Mouse (Mus musculus) frontal cortex, postnatal 36 days (tissue): ENCODE data around the gene Cnot6l.

Experiments used
- DNase-seq, 2 experiments: peaks; one replicate each; pipeline ENCODE4 v3.0.0; 2022; ENCODE audit warnings: low spot score in 2 of 2

The Cnot6l gene

DNA sequence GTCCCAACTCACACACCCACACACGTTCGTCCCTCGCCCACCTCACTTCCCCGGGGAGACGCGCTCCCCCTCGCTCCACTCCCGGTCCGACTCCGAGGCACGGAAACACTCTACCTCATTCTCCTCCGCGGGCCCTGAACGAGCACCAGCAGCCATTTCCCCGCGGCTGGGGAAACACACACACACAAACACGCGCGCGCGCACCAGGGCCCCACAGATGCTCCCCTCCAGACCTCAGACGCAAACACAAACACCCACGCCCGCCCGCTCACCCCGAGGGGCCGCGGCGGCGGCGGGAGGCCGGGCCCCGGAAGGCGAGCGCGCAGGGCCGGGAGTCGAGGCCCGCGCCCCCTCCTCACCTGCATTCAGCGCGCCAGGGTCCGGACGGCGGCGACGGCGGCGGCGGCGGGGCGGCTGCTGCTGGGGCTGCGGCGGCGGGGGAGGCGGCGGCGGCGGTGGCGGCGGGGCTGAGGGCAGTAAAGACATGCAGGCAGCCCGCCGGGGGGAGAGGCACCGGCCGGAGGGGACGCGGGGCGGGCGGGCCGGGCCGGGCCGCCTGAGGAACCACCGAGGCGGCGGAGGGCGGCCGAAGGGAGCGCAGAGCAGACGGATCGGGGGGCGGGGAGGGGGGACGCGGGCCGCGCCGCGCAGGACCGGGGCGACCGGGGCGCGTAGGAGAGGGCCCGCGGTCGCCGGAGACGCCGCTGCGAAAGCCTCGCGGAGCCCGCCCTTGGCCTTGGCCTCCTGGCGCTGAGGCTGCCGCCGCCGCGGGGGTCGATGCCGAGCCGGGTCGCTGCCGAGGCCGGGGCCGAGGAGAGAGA, 2.2 kb downstream of the Cnot6l start:
- peak; percentile 56 to 58 for DNase-seq

DNA sequence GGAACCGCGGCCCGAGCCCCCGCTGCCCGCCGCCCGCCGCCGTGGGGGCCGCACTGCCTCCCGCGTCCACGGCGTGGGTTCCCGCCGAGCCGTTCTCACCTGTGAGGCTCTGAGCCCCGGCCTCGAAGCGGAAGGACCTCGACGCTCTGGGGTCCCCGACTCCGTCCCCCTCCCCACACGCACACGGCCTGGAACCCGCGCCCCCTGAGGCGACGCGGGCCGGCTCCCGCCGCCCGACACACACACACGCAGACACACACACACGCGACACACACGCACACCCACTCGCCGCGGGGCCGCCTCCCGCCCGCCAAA, 2.8 kb downstream of the Cnot6l start:
- no peak for DNase-seq

DNA sequence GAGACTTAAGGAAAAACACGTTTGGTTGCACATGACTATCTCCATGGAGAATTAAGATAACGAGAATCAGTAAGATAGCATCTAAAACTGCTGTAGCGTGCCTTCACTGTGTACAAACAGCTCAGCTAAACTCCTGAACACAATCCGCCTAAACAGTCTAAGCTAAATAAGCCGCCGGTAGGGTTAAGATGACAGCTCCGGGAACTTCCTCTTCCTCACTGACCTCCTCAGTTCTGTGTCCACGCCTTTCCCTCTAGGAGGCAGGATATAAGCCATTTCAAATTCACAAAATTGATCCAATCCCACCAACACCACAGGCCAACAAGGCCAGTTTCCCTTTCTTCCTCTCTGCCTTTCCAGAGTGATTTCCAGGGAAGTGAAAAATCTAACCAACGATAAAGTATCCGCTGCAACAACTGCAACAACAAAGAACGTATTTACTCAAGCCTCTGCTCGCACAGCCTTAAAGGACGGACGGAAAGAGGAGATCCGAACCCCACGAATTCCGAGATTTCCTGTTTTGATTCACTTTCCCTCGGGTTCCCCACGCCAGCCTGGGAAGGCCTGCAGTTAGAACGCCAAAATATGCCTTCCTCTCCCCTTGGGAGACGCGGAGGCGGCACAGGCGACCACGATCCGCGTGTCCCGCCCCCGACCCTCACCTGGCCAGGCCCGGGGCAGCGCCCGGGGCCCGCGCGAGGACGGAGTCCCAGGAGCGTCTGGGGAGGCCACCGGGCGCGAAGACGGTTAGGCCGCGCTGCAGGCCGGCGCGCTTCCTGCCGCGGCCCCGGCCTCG, 3.3 kb downstream of the Cnot6l start:
- DNase-seq = peak; percentile 26 to 36

DNA sequence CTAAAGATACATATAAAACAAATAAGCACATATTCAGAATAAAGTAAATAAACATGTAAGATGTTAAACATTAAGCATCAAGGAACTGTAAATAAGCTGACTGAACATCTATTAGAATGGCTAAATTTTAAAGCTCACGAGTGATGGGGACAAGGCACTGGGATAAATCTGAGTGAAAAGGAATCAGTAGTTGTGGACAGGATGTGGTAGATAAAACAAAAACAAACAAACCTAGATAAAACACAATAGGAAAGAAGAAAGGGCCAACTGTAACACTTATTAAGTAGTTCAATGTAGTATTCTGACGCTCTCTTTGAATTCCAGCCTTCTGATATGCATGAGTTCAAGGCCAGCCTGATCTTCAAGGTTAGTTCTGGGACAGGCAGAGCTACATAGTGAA, 21.6 kb downstream of the Cnot6l start:
- DNase-seq = no peak

DNA sequence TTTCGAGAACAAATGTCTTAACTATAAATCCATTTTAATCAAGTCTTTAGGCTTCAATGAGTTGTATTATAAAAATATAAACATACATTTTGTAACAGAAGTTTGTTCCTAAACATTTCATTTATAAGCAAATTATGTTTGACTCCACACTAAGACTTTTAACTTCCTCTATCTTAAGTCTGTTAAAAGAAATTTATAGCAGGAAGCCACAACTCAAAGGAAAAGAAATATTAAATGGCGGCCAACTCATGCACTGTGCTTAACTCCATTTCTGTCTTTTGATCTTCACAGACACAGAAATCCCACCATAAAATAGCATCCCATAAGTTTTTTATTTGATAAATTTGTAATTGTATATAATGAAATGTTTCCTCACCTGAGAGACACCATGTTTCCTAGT, 33.3 kb downstream of the Cnot6l start:
- no peak for DNase-seq

DNA sequence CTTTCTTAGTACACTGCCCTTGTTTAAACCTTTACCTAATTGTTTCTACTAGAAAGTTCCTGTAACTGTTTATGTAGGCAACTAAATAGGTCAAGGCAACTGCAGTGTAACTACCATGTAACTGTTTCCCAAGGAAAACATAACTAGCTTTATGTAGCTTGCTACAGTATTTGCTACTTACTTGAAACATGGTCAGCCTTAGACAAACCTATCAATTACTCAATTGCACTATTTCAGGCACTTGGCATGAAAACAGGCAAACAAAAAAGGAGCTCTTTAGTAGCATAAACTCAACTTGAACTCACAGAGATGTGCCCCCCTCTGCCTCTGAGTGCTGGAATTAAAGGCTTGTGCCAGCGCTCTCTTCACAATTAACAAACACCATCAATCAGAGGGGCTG, 37.1 kb downstream of the Cnot6l start:
- DNase-seq = no peak

DNA sequence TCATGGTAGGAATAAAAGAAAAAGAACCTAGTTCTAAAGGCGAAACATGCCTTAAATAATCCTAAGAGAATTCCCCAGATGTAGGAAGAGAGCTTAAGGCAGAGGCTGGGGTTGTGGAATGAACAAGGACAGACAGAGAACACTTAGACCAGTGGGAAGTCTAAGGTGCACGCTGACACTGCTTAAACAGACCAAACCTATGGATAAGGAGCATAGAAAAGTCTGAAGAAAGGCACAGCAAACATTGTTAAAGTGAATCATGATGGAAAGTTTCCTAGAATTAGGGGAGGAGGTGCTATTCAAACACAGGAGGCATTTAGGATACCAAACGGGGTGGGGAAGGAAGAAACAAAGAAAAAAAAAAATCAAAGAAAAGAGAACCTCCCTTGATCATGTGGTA, 49.0 kb downstream of the Cnot6l start:
- no peak for DNase-seq

DNA sequence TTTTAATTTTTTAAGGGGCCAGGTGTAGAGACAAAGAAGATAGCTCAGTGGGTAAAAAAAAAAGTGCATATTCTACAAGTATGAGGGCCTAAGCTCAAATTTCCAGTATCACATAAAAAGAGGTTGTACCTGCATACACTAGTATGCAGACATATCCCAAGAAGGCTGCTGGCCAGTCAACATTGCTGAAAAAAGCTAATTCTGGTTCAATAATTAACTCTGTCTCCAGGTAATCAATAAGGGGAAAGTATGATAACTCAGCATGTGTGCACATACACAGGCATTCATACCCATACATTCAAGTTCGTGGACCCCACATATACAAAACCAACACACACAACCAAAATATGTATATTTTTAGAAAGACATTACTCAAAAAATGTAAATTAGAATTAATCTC, 59.3 kb downstream of the Cnot6l start:
- DNase-seq = no peak

DNA sequence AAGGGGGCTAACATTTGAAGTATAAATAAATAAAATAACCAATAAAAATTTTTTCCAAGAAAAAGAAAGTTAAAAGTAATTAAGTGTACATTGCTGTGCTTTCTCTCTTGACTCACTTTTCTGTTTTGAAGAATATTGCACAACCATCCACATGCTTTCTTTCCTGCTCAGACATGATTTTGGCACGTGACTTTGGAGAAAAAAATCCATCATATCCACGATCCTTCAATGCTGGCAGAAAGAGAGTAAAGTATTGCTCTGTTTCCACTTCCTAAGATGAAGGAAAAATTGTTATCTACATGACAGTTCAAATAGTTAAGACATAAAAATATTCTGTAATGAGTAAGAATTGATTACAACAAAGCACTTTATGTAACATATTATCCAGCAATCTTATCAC, 72.5 kb downstream of the Cnot6l start:
- no peak for DNase-seq

DNA sequence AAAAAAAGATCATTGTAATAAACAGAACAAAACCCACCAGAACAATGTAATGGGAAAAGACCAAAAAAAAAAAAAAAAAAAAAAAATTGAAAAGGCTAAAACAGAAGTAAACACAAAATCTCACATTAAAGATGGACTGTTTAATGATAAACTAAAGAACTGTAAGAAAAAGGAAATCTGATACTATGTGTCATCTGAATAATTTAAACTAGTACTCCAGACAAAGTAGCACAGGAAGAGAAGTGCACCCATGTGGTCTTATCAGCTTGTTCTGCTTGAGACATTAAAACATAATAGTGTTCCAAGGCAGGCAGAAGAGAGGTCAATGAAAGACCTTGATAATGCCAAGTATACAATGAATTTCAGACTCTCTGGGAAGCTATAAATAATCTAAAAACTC, 78.6 kb downstream of the Cnot6l start:
- DNase-seq = no peak

DNA sequence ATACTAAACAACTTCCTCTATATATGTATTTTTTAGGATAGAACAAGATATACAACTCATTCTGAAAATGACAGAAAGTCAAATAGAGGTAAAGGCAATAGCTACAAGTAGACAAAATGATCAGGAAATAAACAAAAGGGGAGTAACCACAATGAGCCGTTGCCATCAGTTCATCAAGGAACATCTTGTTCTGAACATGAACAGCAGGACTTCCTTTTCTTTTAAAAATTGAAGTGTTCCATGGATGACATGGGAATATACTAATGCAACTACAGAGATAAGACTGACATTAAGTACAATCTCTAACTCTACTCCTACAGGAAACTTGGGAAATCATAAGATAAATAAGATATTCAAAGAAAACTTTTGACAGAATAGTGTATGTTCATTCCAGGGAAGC, 84.9 kb downstream of the Cnot6l start:
- DNase-seq = no peak

DNA sequence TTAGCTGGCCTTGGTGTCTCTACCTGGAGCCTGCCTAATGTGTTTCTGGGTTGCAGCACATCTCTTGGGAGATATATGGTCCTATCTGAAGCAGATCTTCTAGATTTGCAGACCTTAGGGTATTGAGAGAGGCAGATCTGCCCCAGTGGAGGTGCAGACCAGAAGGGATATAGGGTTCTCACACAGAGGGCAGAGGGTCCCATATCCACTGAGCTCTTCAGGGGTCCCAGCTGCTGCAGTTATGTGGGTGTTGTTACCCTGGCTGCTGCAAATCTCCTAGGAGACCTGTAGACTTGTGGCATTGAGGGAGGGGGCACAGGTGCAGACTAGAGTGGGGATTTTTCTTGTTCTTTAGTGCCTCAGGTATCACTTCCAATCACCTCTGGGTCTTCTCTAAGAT, 98.4 kb downstream of the Cnot6l start:
- no peak for DNase-seq

DNA sequence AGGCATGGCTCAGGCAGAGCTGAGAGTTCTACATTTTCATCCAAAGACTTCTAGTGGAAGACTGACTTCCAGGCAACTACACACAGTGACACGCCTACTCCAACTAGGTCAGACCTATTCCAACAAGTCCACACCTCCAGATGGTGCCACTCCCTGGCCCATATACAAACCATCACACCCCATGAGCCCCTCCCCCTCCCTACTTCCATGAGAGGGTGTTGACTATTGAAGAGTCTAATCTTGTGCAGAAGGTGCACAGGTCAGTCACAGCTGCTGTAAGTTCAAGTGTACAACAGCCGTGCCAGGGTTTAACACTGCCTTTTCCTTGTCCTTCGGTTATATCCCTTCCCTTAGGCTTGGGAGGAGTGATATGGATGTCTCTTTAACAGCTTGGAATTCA, 121.5 kb downstream of the Cnot6l start:
- no peak for DNase-seq

DNA sequence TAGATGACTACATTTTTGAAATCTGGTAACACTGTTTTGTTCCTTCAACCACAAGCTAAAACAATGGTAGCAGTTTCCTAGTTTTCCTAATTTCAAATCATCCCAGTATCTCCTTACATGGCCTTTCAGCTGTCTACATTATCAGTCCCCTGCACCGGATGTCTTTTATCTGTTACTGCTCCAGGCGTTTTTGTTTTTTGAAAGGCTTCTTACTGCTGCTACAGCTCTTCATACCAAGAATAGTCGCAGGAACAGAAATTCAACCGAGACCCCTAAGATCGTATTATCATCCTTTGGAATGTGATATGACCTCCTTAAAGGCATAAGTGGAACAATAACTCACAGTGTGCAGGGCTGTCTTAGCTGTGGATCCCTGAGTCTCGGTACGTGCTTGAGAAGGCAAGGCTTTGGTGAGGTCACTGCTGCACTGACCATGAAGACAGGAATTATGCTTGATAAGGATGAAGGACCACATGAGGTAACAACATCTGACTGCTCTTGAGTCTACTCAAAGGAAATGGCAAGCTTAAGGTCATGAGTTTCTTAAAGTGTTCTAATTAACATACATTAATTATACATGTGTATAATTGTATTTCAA, 122.4 kb downstream of the Cnot6l start:
- DNase-seq = no peak

DNA sequence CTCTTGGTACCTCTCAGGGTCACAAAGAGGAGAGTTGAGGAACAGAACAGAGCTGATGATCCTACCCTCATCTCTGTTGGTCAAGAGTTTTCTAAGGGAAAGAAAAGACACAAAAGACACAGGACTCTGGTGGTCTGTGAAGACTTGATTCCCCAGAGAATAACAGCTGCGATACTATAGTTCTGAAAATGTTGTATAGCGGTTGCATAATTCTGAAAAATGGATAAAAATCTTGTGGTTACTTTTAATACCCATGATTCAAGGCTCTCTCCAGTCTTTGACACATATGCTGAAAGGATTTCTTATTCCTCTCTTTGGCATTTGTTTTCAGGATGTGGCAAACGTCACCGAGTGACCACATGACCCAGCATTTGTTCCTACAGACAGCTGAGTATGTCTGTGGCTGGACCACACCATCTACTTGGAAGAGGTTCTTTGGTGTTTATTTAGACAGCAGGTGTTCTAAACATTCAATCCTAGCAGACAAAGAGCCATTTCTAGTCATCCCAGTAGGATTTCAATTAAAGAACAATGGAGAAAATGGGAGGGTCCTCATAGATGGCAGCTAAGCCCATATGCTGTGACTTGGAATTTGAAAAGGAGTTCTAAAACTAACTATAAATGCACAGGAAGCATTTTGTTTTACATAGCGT, 124.7 kb downstream of the Cnot6l start:
- no peak for DNase-seq

DNA sequence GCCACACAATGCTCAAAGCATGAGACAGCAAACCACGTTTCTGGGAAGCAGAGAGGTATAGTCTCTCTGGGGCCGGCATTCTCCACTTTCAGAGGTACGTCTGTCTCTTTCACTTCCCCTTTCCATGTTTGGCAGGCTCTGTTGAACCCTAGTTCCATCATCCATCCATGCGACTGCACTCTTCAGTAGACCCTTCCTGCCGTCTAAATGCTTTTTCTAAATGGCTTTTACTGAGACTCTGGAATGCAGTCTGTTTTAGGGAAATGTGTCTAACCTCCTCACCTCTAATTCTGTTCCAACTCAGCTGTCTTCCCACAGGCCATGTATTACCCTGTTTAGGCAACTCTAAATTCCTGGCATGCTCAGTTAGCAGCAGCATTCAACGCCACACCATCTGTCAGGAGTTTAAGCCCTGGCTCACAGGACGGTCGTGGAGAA, 126.3 kb downstream of the Cnot6l start:
- DNase-seq = no peak

DNA sequence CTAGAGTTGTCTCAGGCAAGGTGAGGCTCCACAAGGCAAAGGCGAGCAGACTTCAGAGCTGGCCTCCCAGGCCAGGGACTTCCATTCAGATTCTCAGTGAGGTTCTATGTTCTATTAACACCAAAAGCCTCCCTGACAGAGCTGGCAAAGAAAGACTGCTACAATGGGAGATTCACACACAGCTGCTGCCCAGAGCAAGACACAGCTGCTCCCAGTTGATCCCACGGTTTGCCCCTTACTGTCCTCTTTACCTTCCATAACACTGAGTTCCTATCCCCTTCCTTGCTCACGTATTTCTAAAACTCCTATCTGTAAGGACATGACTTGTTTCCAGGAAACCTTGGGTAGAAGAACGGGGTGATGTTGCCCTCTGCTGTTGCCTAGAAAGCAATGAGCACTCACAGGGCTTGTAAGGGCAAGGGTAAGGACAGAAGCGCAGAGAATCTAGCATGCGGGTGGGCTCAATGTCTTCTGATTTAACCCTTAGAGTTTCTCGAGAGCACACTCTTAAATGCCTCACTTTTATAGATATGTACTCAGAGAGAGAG, 127.8 kb downstream of the Cnot6l start:
- peak in 1 of 2 experiments; percentile 18 for DNase-seq

DNA sequence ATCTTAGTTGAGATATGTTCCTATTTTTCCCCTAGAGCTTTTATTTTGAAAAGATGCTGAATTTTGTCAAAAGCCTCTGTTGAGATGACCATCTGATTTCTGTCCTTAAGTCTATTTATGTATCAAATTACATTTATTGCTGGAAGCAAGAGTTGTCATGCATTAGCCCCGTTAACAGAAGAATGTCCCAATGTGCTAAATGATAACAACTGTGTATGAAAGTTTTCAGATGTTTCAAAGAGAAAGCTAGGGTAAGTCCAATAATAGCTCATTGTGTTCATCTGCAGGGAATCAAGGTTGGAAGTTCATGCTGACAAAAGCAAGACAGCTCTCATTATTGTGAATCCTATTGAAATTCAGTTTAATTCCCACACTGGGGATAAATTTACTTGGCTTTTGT, 129.9 kb downstream of the Cnot6l start:
- DNase-seq = no peak

DNA sequence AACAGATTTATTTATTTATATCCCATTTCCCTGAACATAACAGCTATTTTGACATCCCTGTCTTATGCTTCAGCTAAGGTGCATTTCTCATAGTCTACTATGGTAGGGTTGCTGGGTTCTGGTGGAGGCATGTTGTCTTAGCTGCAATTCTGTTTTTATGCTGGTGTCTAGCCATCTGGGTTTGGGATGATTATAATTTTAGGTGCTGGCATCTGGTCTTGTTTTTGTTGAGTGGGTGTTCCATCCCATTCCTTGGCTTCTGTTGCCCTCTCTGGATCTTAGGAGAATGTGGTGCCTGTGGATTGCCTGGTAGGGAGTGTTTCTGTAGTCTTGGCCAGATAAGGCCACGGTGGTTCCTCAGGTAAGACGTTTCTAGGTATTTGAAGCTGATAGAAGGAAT, 134.2 kb downstream of the Cnot6l start:
- DNase-seq = peak in 1 of 2 experiments; percentile 36
